Mouse (Mus musculus) hindlimb bud, embryonic 11.5 days (tissue): ENCODE results near the gene Ttc33.
"Not testable (repeated sequence)": the region's sequence is repeated elsewhere in the genome, so short reads cannot be mapped to it uniquely, and the experiment has no call there.

Experiments used
- DNase-seq: peaks from one replicate; pipeline ENCODE4 v3.0.0-alpha.2; 2012; ENCODE audit warnings: low read depth, low spot score; ENCODE audit errors: extremely low spot score

The Ttc33 gene

GRCm38 (mm10) chr15:5184668-5185330, 526 bp upstream of the Ttc33 start:
- no peak for DNase-seq

GRCm38 (mm10) chr15:5186293-5186675, 959 bp downstream of the Ttc33 start:
- DNase-seq: no peak

GRCm38 (mm10) chr15:5187116-5187515, 1.8 kb downstream of the Ttc33 start:
- DNase-seq: no peak

- no peak for DNase-seq
These were observed 2.7 kb downstream of the Ttc33 start for GRCm38 (mm10) chr15:5188029-5188428.

- DNase-seq: no peak
These were observed 4.3 kb downstream of the Ttc33 start for GRCm38 (mm10) chr15:5189504-5190093.

- DNase-seq: no peak
These were observed 8.5 kb downstream of the Ttc33 start for GRCm38 (mm10) chr15:5193833-5194232.

- DNase-seq: no peak
These were observed 9.1 kb downstream of the Ttc33 start for GRCm38 (mm10) chr15:5194446-5194845.

GRCm38 (mm10) chr15:5194931-5195330, 9.6 kb downstream of the Ttc33 start:
- DNase-seq: no peak

- no peak for DNase-seq
These were observed 10.7 kb downstream of the Ttc33 start for GRCm38 (mm10) chr15:5195987-5196514.

GRCm38 (mm10) chr15:5196691-5197090, 11.4 kb downstream of the Ttc33 start:
- no peak for DNase-seq

- no peak for DNase-seq
These were observed 19.9 kb downstream of the Ttc33 start for GRCm38 (mm10) chr15:5205222-5205621.

- no peak for DNase-seq
These were observed 23.8 kb downstream of the Ttc33 start for GRCm38 (mm10) chr15:5209116-5209515.

- DNase-seq: no peak
These were observed 35.2 kb downstream of the Ttc33 start for GRCm38 (mm10) chr15:5220491-5220890.

GRCm38 (mm10) chr15:5230746-5231145, 45.4 kb downstream of the Ttc33 start:
- not testable (repeated sequence) for DNase-seq

GRCm38 (mm10) chr15:5234659-5235058, 49.3 kb downstream of the Ttc33 start:
- no peak for DNase-seq

- DNase-seq: no peak
These were observed 50.2 kb downstream of the Ttc33 start for GRCm38 (mm10) chr15:5235527-5235926.

GRCm38 (mm10) chr15:5236538-5236937, 51.2 kb downstream of the Ttc33 start:
- DNase-seq: peak; percentile 41

- DNase-seq: no peak
These were observed 51.8 kb downstream of the Ttc33 start for GRCm38 (mm10) chr15:5237012-5237660.

- no peak for DNase-seq
These were observed 52.7 kb downstream of the Ttc33 start for GRCm38 (mm10) chr15:5238073-5238472.

GRCm38 (mm10) chr15:5238553-5238952, 53.2 kb downstream of the Ttc33 start:
- DNase-seq: no peak

GRCm38 (mm10) chr15:5239361-5239760, 54.0 kb downstream of the Ttc33 start:
- no peak for DNase-seq

GRCm38 (mm10) chr15:5239901-5240300, 54.6 kb downstream of the Ttc33 start:
- no peak for DNase-seq
